Mouse (Mus musculus) embryonic fibroblast, embryonic 13.5 days (primary cell): ENCODE data around the gene Rcor3.

Experiments used
- CTCF ChIP-seq: IDR thresholded peaks from 2 replicates; pipeline ENCODE4 v1.5.1; 2011; ENCODE audit warnings: mild to moderate bottlenecking, control low read depth, low read length, moderate library complexity, borderline replicate concordance; ENCODE audit not compliant: insufficient read depth
- POLR2A ChIP-seq: IDR thresholded peaks from 2 replicates; pipeline ENCODE4 v1.6.1; 2011; ENCODE audit warnings: low read depth, mild to moderate bottlenecking, control low read depth, low read length, moderate library complexity

GRCm38 (mm10) chr1:192095626-192096025 is 42.2 kb downstream of the Rcor3 start:
- no peak for TF ChIP-seq CTCF
- TF ChIP-seq POLR2A: no peak
